Mouse (Mus musculus): ENCODE measurements around the gene Padi6.

The Padi6 gene

DNA sequence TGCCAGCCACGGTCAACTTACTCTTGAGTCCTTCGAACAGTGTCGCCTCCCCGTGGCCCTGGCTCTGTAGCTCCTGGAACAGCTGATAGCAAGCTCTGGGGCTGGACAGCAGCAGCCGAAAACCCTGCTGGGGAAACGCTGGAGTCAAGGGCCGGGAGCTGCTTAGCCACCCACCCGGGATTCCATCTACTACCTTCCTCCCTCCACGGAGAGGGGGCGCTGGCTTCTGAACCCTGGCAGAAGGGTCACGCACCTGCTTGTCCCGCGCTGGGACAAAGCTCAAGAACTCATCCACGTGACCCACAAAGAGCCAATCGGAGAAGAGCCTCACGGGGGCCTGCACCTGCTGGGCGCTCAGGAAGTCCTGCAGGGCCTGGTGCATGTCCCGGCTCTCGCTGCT lies 7.9 kb upstream of the Padi6 start:
- peak; percentile 54 to 77 for DNase-seq (ENCODE audit: low spot score in 2 of 2)

DNA sequence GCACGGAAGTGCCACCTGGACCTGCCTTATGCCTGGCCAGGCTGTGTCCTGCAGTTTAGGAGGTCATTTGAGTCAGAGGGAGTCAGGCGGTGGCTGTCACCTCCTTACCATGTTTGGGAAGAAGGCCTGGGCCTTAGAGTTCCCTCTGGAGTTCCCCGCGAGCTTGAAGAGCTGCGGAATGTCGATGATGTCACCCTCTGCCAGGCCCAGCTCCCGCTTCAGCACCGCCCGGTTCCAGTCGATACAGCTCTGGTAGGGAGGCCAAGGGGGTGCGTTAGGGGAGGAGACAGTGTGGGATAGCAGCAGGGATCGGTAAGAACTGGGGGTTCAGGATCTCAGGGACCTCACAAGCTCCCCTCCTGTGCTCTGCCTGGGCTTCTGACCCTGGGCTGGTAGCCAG lies 5.5 kb upstream of the Padi6 start:
- no peak for DNase-seq (ENCODE audit: low spot score in 2 of 2)

DNA sequence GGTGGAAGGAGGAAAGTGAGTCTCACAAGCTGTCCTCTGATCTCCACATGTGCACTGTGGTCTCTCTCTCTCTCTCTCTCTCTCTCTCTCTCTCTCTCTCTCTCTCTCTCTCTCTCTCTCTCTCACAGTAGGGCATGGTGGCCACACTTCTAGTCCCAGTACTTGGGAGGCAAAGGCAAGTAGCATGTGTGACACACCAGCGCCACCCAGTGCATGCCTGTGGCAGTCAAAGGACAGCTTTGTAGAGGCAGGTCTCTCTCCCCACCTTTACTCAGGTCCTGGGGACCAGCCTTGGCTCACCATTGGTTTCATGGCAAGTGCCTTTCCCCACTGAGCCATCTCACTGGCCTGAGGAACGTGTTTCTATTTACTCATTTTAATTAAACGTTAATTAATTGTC lies 2.2 kb upstream of the Padi6 start:
- peak; percentile 62 to 81 for DNase-seq (ENCODE audit: low spot score in 2 of 2)

DNA sequence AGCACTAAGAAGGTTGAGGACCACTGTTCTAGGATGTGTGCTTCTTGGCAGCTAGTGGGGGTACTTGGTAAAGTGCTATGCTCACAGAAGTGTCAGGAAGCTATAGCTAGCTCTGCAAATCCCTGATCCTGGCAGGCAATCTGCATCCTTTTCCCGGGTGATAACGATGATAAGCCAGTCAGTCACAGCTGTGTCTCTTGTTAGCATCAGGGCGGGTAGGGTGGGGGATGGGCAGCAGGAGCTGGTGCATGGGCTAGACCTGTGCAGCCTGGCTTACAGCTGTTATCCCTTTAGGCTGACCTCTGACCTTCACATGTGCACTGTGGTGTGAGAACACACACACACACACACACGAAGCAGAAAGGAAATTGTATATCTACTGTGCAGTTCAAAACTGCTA lies 643 bp upstream of the Padi6 start:
- DNase-seq (ENCODE audit: low spot score in 2 of 2), result no peak

DNA sequence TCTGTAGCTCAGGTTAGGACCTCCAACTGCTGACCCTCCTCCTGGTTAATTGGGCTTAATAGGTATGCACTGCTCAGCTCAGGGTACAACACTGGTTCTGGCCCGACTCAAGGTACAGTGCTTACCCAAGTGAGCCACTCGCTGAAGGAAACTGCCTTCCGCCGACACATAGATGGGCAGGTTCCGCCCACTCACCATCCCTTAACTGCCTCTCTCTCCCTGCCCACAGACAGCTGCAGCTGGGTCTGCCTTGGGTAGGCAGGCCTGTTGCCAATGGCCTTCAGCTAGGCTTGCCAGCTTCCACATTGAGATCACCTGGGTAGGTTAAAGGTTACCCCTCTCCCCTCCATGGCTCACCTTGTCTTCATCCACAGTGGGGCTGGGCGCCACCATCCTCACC lies 1.0 kb downstream of the Padi6 start:
- no peak for DNase-seq (ENCODE audit: low spot score in 2 of 2)

DNA sequence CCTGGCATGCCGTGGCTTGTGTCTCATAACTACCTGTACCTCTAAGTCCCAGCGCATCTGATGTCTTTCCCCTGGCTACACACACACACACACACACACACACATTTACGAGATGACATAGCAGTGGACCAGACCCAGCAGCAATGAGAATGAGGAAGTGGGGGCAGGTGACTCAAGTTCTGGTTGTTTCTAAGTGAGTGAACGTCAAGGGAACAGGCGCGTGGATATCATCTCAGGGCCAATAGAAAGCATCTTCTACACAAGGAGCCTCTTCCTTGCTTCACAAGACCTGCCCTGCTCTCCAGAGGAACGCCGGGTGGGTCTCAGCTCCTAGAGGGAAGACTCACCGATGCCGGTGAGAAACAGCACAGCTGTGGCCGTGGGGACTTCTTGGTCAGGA lies 1.8 kb downstream of the Padi6 start:
- no peak for DNase-seq (ENCODE audit: low spot score in 2 of 2)

DNA sequence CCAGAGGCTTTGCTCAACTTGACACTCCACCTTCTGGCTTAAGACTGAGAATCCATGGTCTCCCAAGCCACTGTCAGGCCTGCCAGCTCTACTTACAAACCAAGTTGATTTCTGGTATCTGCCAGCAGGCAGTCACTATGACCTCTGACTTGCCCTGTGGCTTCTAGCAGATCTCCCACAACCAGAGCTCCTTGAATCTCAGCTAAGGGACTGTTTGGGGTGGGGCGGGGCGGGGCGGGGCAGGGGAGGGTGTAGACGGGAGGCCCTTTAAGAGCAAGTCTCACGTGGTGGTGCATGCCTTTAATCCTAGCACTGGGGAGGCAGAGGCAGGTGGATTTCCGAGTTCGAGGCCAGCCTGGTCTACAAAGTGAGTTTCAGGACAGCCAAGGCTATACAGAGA lies 9.6 kb downstream of the Padi6 start:
- DNase-seq (ENCODE audit: low spot score in 2 of 2), result no peak

DNA sequence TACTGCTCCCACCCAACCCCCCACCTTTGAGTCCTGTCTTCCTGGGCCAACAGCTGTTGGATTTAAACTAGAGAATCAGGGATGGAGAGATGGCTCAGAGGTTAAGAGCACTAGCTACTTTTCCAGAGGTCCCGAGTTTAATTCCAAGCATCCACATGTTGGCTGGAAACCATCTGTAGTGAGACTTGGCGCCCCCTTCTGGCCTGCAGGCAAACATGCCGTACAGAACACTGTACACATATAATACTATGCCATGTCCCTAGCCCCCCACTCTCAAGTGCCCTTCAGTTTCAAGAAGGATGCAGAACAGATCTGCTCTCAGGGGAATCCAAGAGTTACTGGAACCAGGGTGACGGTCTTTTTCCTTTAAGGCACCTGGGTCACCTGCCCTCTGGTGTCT lies 10.8 kb downstream of the Padi6 start:
- DNase-seq (ENCODE audit: low spot score in 2 of 2), result no peak

DNA sequence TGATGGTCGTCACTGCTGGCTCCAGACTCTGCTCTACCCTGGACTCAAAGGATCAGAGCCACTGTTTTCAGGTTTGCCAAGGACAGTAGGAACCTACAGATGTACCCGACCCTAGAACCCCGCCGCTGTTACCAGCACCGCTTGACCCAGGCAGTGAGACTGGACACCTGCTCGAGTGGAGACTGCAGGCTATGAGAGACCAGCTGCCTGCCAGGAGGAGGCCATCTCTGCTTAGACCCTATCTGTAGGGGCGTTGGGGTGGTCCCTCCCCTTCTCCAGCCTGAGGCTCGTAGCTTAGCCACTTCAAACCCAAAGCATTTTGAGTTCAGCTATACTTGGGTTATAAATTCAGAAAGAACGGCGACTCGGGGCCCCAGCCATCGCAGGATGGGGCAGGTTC lies 15.5 kb downstream of the Padi6 start:
- DNase-seq (ENCODE audit: low spot score in 2 of 2), result no peak

DNA sequence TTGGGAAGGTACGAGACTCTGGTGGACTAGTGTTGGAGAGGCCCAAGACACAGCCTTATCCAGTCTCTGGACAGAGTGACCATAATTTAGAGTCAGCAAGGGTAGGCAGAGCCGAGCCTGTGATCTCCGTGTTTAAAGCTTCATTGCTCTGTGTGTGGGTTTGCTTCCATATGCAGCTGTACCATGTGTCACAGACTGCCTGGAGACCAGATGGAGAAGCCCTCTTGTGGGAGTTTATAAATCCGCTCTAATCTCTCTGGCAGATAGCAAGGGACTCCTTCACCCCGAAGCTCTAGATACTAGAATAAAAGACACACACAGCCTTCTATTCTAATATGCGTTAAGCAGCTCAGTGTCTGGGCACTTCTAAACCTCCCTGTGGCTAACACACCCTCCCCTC lies 17.7 kb downstream of the Padi6 start:
- no peak for DNase-seq (ENCODE audit: low spot score in 2 of 2)

DNA sequence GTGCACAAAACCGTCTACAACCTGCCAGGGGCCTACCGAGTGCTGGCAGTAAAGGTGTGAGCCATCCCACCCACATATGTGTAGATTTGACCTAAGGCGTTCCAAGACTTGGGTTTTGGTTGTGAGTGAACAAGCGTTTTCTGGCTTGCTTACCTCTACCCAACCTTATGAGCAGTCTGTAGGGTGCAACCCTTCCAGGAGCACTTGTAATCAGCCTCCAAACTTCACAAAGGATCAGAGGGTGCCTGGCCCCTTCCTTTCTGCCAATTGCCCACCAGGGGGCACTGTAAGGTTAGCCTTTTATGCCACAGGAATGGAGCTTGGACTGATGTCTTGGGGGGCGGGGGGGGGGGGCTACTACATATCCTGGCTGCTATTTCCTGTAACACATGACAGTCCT lies 18.6 kb downstream of the Padi6 start:
- DNase-seq (ENCODE audit: low spot score in 2 of 2), result no peak

DNA sequence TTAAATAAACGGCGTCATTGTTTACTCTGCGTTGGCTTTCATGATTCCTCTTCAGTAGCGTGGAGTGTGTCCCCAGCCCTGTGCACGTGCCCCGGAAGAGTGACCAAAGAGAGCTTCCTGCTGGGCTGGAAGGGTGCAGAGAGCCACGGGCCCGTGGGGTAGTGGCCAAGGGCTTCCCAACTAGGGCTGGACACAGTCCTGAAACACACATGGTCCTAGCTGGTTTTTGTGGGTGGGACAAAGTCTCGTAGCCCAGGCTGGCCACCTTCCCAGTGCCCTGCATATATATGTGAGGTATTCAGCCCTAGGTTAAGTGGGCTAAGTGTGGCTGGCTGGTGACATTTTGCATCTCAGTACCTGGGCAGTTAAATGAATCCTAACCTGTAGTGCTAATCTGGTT lies 19.3 kb downstream of the Padi6 start:
- no peak for DNase-seq (ENCODE audit: low spot score in 2 of 2)

DNA sequence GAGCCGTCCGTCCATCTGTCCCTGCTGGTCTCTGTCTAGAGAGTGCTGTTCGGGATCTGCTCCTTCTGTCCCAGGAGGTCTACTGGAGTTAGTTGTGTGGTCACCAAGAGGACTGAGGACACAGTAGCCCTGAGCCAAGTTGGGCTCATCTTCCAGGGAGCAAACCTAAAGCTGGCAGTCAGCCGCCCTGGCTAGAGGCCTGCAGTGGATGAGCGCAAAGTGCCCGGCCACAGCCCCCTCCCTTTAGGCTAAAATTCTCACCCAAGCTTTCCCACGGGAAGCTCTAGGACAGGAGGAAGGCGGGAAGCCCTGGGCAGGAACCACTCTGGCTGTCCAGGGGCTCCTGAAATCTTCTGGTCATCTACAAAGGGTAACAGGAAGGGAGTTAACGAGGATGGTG lies 19.7 kb downstream of the Padi6 start:
- DNase-seq (ENCODE audit: low spot score in 2 of 2), result no peak

DNA sequence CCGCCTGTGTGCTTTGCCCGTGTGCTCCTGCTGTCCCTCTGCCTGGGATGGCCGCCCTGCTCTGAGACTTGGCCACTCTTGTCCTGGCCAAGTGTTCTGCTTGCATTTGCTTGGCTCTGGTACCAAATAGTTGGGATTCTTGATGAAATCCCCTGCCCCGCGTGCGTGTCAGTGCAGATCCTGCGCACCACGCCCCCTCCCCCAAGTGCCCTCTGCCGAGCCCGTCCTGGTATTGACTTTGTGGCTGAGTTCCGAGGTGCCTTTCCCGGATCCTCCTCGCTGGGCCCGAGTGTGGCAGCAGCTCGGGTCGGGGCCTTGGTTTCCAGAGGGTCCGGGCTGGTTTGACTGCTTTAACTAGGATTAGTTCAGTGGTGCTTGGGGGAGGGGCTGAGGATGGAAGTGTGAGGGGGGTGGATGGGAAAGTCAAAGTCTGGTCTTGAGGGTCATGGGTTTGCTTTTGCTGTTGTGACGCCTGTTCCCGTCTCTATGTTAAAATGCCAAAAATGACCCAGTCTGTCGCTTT lies 20.4 kb downstream of the Padi6 start:
- no peak for DNase-seq (ENCODE audit: low spot score in 2 of 2)

DNA sequence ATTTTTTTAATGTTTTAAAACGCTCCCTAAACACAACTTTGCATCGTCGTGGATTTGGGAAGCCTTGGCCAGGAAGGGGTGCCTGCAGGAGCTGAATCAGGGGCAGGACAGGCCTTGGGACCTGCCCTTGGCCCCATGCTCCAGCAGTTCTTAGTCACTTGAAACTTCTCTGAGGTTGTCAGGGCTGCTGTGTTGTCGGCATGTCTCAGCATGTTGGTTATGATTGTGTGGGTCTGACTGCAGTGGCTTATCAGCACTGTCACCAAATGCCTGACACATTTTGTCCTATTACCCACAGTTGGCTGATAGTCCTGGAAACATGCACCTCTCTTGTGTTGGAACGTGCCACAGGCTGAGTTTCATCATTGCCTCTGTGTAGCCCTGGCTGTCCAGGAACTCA lies 22.4 kb downstream of the Padi6 start:
- DNase-seq (ENCODE audit: low spot score in 2 of 2), result no peak

DNA sequence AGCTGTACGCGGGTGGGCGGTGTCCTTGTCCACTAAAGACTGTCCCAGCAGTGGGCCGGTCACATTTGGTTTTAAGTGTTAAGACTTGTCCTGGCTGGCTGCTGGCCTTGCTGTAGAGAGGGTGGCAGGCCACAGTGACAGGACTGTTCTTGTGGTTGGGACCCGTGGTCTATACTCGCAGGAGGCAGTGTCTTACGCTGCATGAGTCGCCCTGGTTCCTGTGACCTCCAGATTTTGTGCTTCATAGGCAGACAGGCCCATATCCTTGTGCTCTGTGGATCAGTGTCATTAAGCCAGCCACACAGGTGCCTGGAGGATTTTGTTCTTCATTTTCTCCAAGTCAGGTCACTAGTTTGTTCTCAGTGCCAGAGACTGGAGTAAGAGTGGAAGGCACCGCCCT lies 24.0 kb downstream of the Padi6 start:
- no peak for DNase-seq (ENCODE audit: low spot score in 2 of 2)

DNA sequence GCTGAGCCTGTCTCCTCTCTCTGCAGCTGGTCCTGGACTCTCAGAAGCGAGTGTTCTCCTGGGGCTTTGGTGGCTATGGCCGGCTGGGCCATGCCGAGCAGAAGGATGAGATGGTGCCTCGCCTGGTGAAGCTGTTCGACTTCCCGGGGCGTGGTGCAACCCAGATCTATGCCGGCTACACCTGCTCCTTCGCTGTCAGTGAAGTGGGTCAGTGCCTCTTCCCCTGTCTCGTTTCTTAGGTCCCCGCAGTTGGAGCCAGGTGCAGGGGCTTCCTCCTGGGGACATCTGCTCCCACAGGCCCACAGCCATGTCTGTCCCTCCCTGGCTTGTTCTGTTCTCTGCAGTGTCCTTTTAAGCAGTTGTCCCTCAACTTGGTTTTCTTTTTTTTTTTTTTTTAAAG lies 25.4 kb downstream of the Padi6 start:
- no peak for DNase-seq (ENCODE audit: low spot score in 2 of 2)

DNA sequence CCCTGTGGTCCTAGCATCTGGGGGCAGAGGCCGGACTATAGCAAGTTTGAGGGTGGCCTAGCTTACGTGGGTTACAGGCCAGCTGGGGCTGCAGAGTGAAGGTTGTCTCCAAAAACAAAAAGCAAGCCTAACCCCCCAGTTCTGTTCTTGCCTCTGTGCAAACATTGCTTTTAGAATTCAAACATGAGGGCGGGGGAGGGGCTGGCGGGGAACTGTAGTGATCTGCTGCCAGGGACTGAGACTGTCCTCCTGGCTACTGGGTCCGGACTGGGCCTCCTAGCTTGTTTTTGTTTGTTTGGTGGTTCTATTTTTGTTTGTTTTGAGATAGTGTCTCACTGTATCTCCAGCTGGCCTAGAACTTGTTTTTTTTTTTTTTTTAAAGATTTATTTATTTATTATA lies 27.9 kb downstream of the Padi6 start:
- DNase-seq (ENCODE audit: low spot score in 2 of 2), result no peak

DNA sequence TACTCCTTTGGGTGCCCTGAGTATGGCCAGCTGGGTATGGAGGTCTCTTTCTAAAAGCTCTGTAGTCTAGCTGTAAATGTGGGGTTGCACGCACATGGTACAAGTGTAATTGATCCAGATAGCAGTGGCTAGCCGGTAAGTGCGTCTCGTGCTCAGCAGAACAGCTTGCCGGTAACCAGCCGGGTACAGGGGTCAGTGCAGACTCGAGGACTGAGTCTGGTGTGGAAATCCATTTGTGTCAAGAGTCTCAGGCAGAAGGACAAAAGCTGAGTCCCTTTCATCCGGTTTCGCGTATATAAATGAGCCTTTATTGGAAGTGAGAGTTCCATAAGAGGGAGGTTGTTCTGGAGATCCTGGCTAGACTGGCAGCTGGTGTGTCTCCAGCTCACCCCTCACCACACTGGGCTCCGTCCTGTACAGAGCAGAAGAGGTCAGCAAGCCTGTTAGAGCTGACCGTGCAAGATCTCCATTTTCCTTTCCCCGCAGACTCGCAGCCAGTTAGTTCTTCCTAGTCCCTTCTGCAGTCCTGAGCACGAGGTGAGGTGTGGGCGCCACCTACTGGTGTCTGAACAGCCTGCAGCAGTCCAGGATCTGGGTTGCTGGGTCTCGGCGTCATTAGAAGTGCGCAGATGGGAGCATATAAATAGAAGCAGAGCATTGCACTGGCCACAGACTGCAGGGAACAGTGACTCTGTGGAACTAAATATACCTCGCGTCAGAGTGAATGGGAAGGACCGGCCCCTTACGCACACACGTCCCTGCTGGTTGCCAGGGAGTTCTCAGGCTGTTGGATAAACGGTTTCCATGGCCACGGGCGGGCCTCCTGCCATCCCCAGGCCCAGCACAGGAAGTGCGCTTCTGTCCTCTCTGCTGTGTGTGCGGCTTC lies 28.7 kb downstream of the Padi6 start:
- peak; percentile 82 to 92 for DNase-seq (ENCODE audit: low spot score in 2 of 2)

DNA sequence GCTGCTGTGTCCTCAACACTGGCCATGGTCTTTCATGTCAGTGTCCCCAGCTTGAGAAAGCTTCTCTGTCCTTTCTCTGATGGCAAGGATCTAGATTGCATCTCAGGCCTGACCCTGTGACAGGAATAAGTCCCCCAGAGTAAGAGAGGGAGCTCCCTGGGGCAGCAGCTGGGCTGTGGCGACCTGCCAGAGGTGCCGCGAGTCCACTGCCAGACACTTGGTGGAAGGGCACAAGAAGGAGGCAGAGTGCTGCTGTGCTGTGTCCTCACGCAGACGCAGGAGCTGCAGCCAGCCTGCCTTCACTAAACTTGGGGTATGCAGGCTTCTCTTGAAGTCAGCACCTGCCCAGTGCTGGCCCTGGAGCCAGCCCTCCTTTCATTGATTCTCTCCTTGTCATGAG lies 31.1 kb downstream of the Padi6 start:
- DNase-seq (ENCODE audit: low spot score in 2 of 2), result no peak

DNA sequence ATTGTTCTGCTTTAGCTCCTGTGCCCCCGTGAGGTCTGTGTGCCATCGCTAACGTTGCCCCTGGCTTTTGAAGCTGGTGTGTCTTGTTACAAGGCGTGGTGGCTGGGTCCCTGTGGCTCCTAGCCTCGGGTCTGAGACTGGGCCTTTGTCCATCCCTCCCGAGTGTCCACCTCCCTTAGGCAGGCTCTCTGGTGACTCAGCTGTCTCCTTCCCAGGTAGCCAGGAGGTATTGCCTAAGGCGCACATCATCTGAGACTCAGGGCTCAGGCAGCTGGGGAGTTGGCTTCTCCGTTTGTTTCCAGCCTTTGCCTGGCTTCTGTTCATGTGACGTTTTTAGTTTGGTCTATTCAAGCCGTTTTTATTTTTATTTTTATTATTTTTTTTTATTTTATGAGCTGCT lies 31.7 kb downstream of the Padi6 start:
- no peak for DNase-seq (ENCODE audit: low spot score in 2 of 2)

DNA sequence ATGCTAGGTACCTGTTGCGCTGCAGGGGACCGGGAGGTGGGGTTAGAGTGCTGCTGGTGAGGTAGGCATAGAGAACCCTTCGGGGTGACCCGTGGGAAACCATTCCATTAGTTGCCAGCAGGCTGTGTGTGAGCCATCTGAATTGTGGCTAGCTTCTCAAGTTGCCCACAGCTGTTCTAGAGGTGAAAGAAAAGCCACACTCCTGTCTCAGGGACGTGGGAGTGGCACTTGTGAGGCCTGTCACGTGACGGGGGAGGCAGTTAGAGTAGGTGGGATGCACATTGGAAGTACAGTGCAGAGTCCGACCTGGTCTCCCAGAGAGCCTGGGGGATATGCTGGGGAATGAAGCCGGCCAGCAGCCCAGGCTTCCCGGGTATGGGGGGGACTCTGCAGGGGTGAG lies 32.8 kb downstream of the Padi6 start:
- no peak for DNase-seq (ENCODE audit: low spot score in 2 of 2)

DNA sequence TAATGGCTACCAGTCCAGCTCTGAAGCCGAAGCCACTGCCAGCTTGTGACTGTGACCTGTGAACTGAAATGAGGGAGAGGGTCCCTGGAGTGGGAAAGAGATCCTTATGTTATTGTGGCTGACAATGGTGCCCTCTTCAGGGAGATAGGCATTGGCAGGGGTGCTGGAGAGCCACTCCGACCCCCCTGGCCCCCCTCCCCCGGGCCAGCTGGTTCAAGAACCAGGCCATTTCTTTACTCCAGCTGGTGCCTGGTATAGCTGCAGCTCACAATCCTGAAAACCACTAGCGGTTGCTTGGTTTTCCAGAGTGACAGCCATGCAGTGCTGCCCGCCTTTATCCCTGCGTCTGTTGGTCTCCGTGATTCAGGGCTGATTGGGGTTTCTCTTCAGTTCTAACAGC lies 33.3 kb downstream of the Padi6 start:
- DNase-seq (ENCODE audit: low spot score in 2 of 2), result no peak
